Comparison of ENCODE assay signal across 21 mouse cellular contexts in the genomic region with DNA sequence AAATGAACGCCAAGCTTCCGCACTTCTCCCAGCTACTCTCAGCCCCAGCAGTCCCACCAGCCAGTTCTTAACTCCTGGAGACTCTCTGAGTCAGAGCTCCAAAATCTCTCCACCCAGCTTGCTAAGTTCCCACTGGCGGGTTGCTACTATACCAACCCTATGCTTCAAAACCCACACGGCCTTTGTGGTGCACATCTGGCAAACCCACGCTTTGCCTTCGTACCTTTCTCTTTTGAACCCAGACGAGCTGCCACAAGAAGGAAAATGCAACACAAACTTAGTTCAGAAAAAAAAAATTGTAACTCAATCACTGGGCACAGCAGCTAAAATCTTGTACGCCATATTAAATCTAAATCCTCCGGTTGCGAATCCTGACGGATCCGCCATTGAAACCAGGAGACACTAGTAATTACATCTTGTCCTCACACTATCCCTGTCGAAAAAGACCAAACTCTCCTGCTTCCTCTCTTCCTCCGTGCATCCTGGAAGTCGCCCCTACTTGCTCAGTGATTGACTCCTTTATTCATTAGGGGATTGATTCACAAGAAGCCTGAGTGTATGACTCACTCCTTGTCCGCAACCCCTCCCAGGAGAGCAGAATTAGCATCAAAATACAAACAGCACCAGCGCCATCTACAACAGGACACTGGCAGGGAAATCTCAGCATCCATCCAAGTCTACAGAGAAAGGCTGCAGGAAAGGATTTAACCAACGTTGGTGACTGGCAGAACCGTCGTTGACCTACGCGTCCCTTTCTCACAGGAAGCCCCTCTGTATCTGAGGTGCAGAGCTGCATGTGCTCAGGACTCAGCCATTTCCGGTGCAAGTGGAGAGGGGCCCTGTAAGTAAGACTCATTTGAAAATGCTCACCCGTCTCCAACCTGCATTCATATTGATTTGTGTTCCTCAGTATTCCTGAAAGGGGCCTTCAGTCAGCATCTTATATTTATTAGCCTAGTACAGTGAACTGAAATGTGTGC. TPM values are rescaled to one million over a fixed set of nuclear protein-coding genes. Genes with fewer than 3 reads are reported as not detected.
DNase-seq lines count a peak whose midpoint lies in the region; ATAC-seq and TF ChIP-seq lines count a peak whose summit lies in the region.
"Had no signal": no experiment of that assay in that cellular context is flagged by ENCODE, and none has a peak within 500 bp of the region (broad histone marks: within the 10 kb centered on the region; RNA-seq: fewer than 3 reads in every experiment).

No protein-coding gene starts in this region.

- no peak overlapping the region for H3K4me3 ChIP-seq in forebrain, embryonic 12.5 days (replicated peaks)
- no peak overlapping the region for H3K4me3 ChIP-seq in forebrain, embryonic 10.5 days
- H3K4me3 ChIP-seq in midbrain, postnatal 0 days (ENCODE audit: low read depth, low read length): no peak overlapping the region
- no peak overlapping the region for H3K4me3 ChIP-seq in midbrain, embryonic 14.5 days (replicated peaks; ENCODE audit: low read depth, low read length)
- H3K4me3 ChIP-seq: embryonic facial prominence, embryonic 15.5 days; layer of hippocampus, adult 2 months; left cerebral cortex, adult 2 months; limb, embryonic 12.5 days; megakaryocyte, embryonic 14.5 days; myocyte had no signal

- H3K4me1 ChIP-seq in forebrain, embryonic 12.5 days: peaks cover 9% of the 10 kb centered on the region; the same call in 1 of the 2 replicates
- H3K4me1 ChIP-seq in forebrain, embryonic 10.5 days: peaks cover 10% of the 10 kb centered on the region
- 0 out of 2 replicates have a peak, but pooled peaks cover 4% of the 10 kb centered on the region for H3K4me1 ChIP-seq in midbrain, postnatal 0 days (ENCODE audit: insufficient read depth, low read length)
- peaks cover 3% of the 10 kb centered on the region; the same call in 1 of the 2 replicates for H3K4me1 ChIP-seq in midbrain, embryonic 14.5 days (ENCODE audit: control insufficient read depth, insufficient read depth, low read length)

- no peak for DNase-seq in forebrain, embryonic 10.5 days (ENCODE audit: extremely low spot score, low spot score)
- DNase-seq in midbrain, postnatal 0 days (ENCODE audit: low spot score): peak; percentile 5
- no peak for DNase-seq in midbrain, embryonic 14.5 days
- DNase-seq in telencephalon, adult 2 months (ENCODE audit: low read depth, low spot score): peak; percentile 4
- DNase-seq in frontal cortex, postnatal 10 days (ENCODE audit: low spot score in 2 of 2): no peak
- no peak for DNase-seq in adrenal gland, adult 2 months
- no peak for DNase-seq in layer of hippocampus, adult 9-11 months
- DNase-seq: cerebellum, adult 18-20 months; gastrocnemius, postnatal 10 days; lung, postnatal 10 days; right cerebral cortex, adult 18-20 months; spleen, adult 18-20 months had no signal

- peak overlapping the region; percentile 13; the same call in 1 of the 2 replicates for H3K27ac ChIP-seq in forebrain, embryonic 12.5 days
- H3K27ac ChIP-seq in forebrain, embryonic 10.5 days: no peak overlapping the region
- H3K27ac ChIP-seq in midbrain, postnatal 0 days (ENCODE audit: low read depth, low read length): no peak overlapping the region
- no peak overlapping the region for H3K27ac ChIP-seq in midbrain, embryonic 14.5 days (replicated peaks; ENCODE audit: low read depth, low read length)
- H3K27ac ChIP-seq: embryonic facial prominence, embryonic 15.5 days; kidney, postnatal 0 days; layer of hippocampus, adult 2 months; left cerebral cortex, adult 2 months; limb, embryonic 12.5 days; liver, embryonic 14.5 days had no signal

- 67% methylated on average over 24 of the region's 24 CpGs for WGBS in forebrain, embryonic 12.5 days
- WGBS in forebrain, embryonic 10.5 days: 72% methylated on average over 24 of the region's 24 CpGs
- WGBS in midbrain, postnatal 0 days: 66% methylated on average over 24 of the region's 24 CpGs
- 64% methylated on average over 24 of the region's 24 CpGs for WGBS in midbrain, embryonic 14.5 days

- peaks cover 1% of the 10 kb centered on the region for H3K36me3 ChIP-seq in forebrain, embryonic 12.5 days (replicated peaks)
- peaks cover 6% of the 10 kb centered on the region for H3K36me3 ChIP-seq in forebrain, embryonic 10.5 days (replicated peaks)
- H3K36me3 ChIP-seq in midbrain, postnatal 0 days (ENCODE audit: insufficient read depth, low read length): 0 out of 2 replicates have a peak, but pooled peaks cover 3% of the 10 kb centered on the region
- no peaks in the 10 kb centered on the region for H3K36me3 ChIP-seq in midbrain, embryonic 14.5 days (ENCODE audit: control insufficient read depth, insufficient read depth, low read length)

- no peak overlapping the region for H3K4me2 ChIP-seq in forebrain, embryonic 12.5 days
- H3K4me2 ChIP-seq in midbrain, postnatal 0 days (ENCODE audit: low read depth, low read length, poor library complexity, severe bottlenecking): no peak overlapping the region
- no peak overlapping the region for H3K4me2 ChIP-seq in midbrain, embryonic 14.5 days (ENCODE audit: low read length)
- H3K4me2 ChIP-seq: embryonic facial prominence, embryonic 15.5 days; limb, embryonic 12.5 days had no signal

- H3K9me3 ChIP-seq in forebrain, embryonic 12.5 days: no peaks in the 10 kb centered on the region
- H3K9me3 ChIP-seq in forebrain, embryonic 10.5 days: no peaks in the 10 kb centered on the region; the same call in 1 of the 2 replicates
- no peaks in the 10 kb centered on the region for H3K9me3 ChIP-seq in midbrain, postnatal 0 days (ENCODE audit: low read length)
- no peaks in the 10 kb centered on the region for H3K9me3 ChIP-seq in midbrain, embryonic 14.5 days (ENCODE audit: control insufficient read depth, low read length)
- H3K9me3 ChIP-seq: embryonic facial prominence, embryonic 15.5 days; limb, embryonic 12.5 days; megakaryocyte, embryonic 14.5 days had no signal

- TF ChIP-seq CTCF in midbrain, postnatal 0 days (IDR thresholded peaks at IDR 0.05): no peak

- H3K9ac ChIP-seq in forebrain, embryonic 12.5 days: no peak overlapping the region
- no peak overlapping the region for H3K9ac ChIP-seq in midbrain, postnatal 0 days (replicated peaks; ENCODE audit: low read length, poor library complexity, severe bottlenecking)
- no peak overlapping the region for H3K9ac ChIP-seq in midbrain, embryonic 14.5 days (replicated peaks; ENCODE audit: low read length)
- H3K9ac ChIP-seq: embryonic facial prominence, embryonic 15.5 days; limb, embryonic 12.5 days; liver, embryonic 14.5 days had no signal

- ATAC-seq in forebrain, embryonic 12.5 days (ENCODE audit: low FRiP score): no peak
- ATAC-seq in midbrain, postnatal 0 days (ENCODE audit: low FRiP score): no peak
- no peak for ATAC-seq in midbrain, embryonic 14.5 days (ENCODE audit: low FRiP score, low TSS enrichment)

- no peaks in the 10 kb centered on the region for H3K27me3 ChIP-seq in forebrain, embryonic 12.5 days
- H3K27me3 ChIP-seq in forebrain, embryonic 10.5 days (ENCODE audit: poor library complexity, severe bottlenecking): no peaks in the 10 kb centered on the region
- no peaks in the 10 kb centered on the region for H3K27me3 ChIP-seq in midbrain, postnatal 0 days (ENCODE audit: insufficient read depth, low read length)
- H3K27me3 ChIP-seq in midbrain, embryonic 14.5 days (ENCODE audit: control insufficient read depth, insufficient read depth, low read length): no peaks in the 10 kb centered on the region
- H3K27me3 ChIP-seq: embryonic facial prominence, embryonic 15.5 days; limb, embryonic 12.5 days; megakaryocyte, embryonic 14.5 days had no signal

RNA-seq across cellular contexts. Expression of gene Zfp93, which starts 1.8 kb away (rescaled TPM):
- polyA plus RNA-seq in forebrain, embryonic 12.5 days (2016; fragmentation: Nextera tagmentation; extraction: Ambion mirVana): 7.6 and 7.7 TPM in 2 replicates
- 7.1 and 9.6 TPM in 2 replicates for polyA plus RNA-seq in forebrain, embryonic 10.5 days (2016; fragmentation: Nextera tagmentation; extraction: Ambion mirVana)
- 7.4 and 11.1 TPM in 2 replicates for total RNA-seq in midbrain, postnatal 0 days (2014; rRNA removed)
- polyA plus RNA-seq in midbrain, postnatal 0 days (2015; fragmentation: Nextera tagmentation; extraction: Ambion mirVana): 2.2 and 2.7 TPM in 2 replicates
- 5.9 and 8.7 TPM in 2 replicates for polyA plus RNA-seq in midbrain, embryonic 14.5 days (2014; fragmentation: Nextera tagmentation; extraction: Ambion mirVana)
- total RNA-seq in adrenal gland, adult 2 months (2021): 1 to 10 TPM; 4.1 to 4.3 TPM
- polyA plus RNA-seq in adrenal gland, adult 2 months (2012; rRNA removed): 1.1 and 1.3 TPM in 2 replicates

RNA-seq across cellular contexts. Expression of gene Zfp108, which starts 13.9 kb away (rescaled TPM):
- 3.2 and 3.6 TPM in 2 replicates for polyA plus RNA-seq in forebrain, embryonic 12.5 days (2016; fragmentation: Nextera tagmentation; extraction: Ambion mirVana)
- polyA plus RNA-seq in forebrain, embryonic 10.5 days (2016; fragmentation: Nextera tagmentation; extraction: Ambion mirVana): 2.2 and 2.7 TPM in 2 replicates
- total RNA-seq in midbrain, postnatal 0 days (2014; rRNA removed): 5.5 and 7.4 TPM in 2 replicates
- polyA plus RNA-seq in midbrain, postnatal 0 days (2015; fragmentation: Nextera tagmentation; extraction: Ambion mirVana): 3.4 and 3.7 TPM in 2 replicates
- polyA plus RNA-seq in midbrain, embryonic 14.5 days (2014; fragmentation: Nextera tagmentation; extraction: Ambion mirVana): 6.2 and 6.6 TPM in 2 replicates
- total RNA-seq in adrenal gland, adult 2 months (2021): 1 to 10 TPM; 2.2 to 3.7 TPM
- polyA plus RNA-seq in adrenal gland, adult 2 months (2012; rRNA removed): 0.35 and 0.44 TPM in 2 replicates

RNA-seq across cellular contexts. Expression of gene Zfp109, which starts 31.1 kb away (rescaled TPM):
- polyA plus RNA-seq in forebrain, embryonic 12.5 days (2016; fragmentation: Nextera tagmentation; extraction: Ambion mirVana): 5.3 TPM in 2 replicates
- polyA plus RNA-seq in forebrain, embryonic 10.5 days (2016; fragmentation: Nextera tagmentation; extraction: Ambion mirVana): 5.4 and 7.1 TPM in 2 replicates
- total RNA-seq in midbrain, postnatal 0 days (2014; rRNA removed): 5.4 and 5.5 TPM in 2 replicates
- polyA plus RNA-seq in midbrain, postnatal 0 days (2015; fragmentation: Nextera tagmentation; extraction: Ambion mirVana): 2.5 TPM in 2 replicates
- polyA plus RNA-seq in midbrain, embryonic 14.5 days (2014; fragmentation: Nextera tagmentation; extraction: Ambion mirVana): 2.7 and 3.7 TPM in 2 replicates
- 1 to 10 TPM; 4.1 to 4.3 TPM for total RNA-seq in adrenal gland, adult 2 months (2021)
- polyA plus RNA-seq in adrenal gland, adult 2 months (2012; rRNA removed): 0.54 and 0.65 TPM in 2 replicates

RNA-seq across cellular contexts. Expression of gene Zfp61, which starts 32.6 kb away (rescaled TPM):
- polyA plus RNA-seq in forebrain, embryonic 12.5 days (2016; fragmentation: Nextera tagmentation; extraction: Ambion mirVana): 44.5 and 44.8 TPM in 2 replicates
- polyA plus RNA-seq in forebrain, embryonic 10.5 days (2016; fragmentation: Nextera tagmentation; extraction: Ambion mirVana): 39.6 and 41.9 TPM in 2 replicates
- 18.3 and 30.9 TPM in 2 replicates for total RNA-seq in midbrain, postnatal 0 days (2014; rRNA removed)
- polyA plus RNA-seq in midbrain, postnatal 0 days (2015; fragmentation: Nextera tagmentation; extraction: Ambion mirVana): 30.3 and 32.4 TPM in 2 replicates
- polyA plus RNA-seq in midbrain, embryonic 14.5 days (2014; fragmentation: Nextera tagmentation; extraction: Ambion mirVana): 34.2 and 34.3 TPM in 2 replicates
- total RNA-seq in adrenal gland, adult 2 months (2021): 1 to 10 TPM; 7.0 to 9.6 TPM
- polyA plus RNA-seq in adrenal gland, adult 2 months (2012; rRNA removed): 2.0 and 2.6 TPM in 2 replicates

RNA-seq across cellular contexts. Expression of gene Zfp94, which starts 48.0 kb away (rescaled TPM):
- 17.8 and 19.0 TPM in 2 replicates for polyA plus RNA-seq in forebrain, embryonic 12.5 days (2016; fragmentation: Nextera tagmentation; extraction: Ambion mirVana)
- 12.9 and 13.2 TPM in 2 replicates for polyA plus RNA-seq in forebrain, embryonic 10.5 days (2016; fragmentation: Nextera tagmentation; extraction: Ambion mirVana)
- total RNA-seq in midbrain, postnatal 0 days (2014; rRNA removed): 13.3 and 25.0 TPM in 2 replicates
- 17.4 and 22.9 TPM in 2 replicates for polyA plus RNA-seq in midbrain, postnatal 0 days (2015; fragmentation: Nextera tagmentation; extraction: Ambion mirVana)
- 18.9 and 19.2 TPM in 2 replicates for polyA plus RNA-seq in midbrain, embryonic 14.5 days (2014; fragmentation: Nextera tagmentation; extraction: Ambion mirVana)
- 1 to 10 TPM; 3.1 to 5.5 TPM for total RNA-seq in adrenal gland, adult 2 months (2021)
- 4.3 and 4.6 TPM in 2 replicates for polyA plus RNA-seq in adrenal gland, adult 2 months (2012; rRNA removed)

Comparison
In these comparisons a context has a peak if more than half of its experiments do, and no peak if none do; other contexts are left out.
1. DNase-seq: peak in midbrain, postnatal 0 days (single experiment) and telencephalon, adult 2 months (single experiment); none in forebrain, embryonic 10.5 days (single experiment), midbrain, embryonic 14.5 days (single experiment), frontal cortex, postnatal 10 days (0 of 2), adrenal gland, adult 2 months (single experiment) and layer of hippocampus, adult 9-11 months (single experiment).